Mouse (Mus musculus): ENCODE measurements around the gene 1700001P01Rik. TPM values are rescaled to one million over a fixed set of nuclear protein-coding genes. Genes with fewer than 3 reads are reported as not detected.
A peak's percentile ranks its signal among the peaks of the same experiment; 100 is the strongest.

1700001P01Rik gene
- polyA plus RNA-seq, 3 experiments from 2014 or later: 0.56 TPM; not detected in 2

GRCm38 (mm10) chr11:97809235-97810121, 33.8 kb upstream of the 1700001P01Rik start:
- ATAC-seq: no peak

- ATAC-seq: no peak
Measured at GRCm38 (mm10) chr11:97808621-97809234, 33.0 kb upstream of the 1700001P01Rik start.

- peak; percentile 32 for ATAC-seq
Measured at GRCm38 (mm10) chr11:97808093-97808492, 32.4 kb upstream of the 1700001P01Rik start.

DNA sequence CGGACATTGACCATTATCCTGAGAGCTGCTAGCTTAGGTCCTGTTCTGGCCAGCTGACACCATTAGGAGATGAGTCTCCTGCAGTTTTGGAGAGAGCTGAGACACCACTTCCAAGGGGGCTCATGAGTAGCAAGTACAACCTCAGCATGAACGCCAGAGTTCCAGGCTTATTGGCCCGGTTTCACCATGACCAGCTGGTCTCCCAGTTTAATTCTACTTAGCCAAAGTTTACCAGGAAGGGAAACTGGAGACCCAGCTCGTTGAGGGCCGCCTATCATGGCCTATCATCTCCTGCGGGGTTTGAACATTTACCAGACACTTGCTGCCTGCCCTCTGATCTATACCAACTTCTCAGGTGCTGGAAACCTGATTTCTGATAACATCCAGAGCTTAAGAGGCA, 31.9 kb upstream of the 1700001P01Rik start:
- ATAC-seq: no peak

DNA sequence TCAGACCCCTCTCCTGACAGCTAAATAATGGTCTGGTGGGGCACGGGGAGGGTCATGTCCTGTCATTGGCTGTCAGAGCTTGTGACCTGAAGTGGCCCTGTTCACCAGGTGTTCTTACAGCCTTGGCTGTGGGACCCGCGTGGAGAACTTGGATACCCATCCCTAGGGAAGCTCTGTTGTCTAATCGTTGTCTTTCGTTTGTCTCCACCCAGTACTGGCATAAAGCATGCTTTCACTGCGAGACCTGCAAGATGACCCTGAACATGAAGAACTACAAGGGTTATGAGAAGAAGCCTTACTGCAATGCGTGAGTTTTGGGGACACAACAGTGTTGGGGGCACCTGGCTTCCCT, 30.9 kb upstream of the 1700001P01Rik start:
- no peak for ATAC-seq

DNA sequence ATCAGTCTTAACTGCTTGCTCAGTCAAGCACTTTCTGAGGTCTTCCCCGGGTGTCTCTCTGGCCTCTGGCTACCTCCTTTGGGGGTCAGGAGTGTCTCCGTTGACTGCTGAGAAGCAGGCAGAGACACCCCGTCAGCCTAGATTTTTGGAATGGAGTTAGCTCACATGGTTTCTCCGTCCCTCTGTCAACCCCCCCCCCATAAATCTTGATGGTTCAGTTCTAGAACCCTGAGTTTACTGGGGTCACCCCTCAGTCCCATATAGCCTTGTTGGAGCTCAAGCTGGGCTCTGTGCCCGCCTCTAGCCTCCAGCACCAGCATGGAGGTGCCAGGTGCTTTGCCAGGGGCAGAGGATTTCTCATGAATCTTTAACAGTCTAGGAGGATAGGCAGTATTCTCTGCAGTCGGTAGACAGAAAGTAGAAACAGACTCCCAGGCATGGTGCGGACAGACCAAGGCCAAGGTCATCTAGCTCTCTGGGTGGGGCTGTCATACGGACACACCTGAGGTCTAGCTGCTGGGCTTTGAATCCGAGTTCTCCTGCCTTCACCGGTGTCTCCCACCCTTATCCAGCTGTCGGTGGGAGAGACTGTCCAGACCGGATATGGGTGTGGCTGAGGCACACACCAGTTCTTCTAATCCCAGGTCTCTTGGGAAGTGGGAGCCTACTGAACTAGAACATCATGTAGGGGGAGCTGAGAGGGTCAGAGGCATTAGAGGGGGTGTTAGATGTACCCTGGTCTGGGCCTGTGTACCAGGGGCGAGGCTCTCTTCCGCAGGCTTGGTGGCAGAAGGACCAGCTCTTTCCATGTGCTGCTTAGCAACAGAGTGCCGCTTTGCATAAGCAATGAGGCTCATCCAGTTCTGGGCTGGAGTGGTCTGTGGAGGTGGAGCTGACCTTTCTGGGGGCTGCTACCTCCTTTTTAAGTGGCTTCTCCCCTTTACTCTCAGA, 30.2 kb upstream of the 1700001P01Rik start:
- ATAC-seq: no peak

DNA sequence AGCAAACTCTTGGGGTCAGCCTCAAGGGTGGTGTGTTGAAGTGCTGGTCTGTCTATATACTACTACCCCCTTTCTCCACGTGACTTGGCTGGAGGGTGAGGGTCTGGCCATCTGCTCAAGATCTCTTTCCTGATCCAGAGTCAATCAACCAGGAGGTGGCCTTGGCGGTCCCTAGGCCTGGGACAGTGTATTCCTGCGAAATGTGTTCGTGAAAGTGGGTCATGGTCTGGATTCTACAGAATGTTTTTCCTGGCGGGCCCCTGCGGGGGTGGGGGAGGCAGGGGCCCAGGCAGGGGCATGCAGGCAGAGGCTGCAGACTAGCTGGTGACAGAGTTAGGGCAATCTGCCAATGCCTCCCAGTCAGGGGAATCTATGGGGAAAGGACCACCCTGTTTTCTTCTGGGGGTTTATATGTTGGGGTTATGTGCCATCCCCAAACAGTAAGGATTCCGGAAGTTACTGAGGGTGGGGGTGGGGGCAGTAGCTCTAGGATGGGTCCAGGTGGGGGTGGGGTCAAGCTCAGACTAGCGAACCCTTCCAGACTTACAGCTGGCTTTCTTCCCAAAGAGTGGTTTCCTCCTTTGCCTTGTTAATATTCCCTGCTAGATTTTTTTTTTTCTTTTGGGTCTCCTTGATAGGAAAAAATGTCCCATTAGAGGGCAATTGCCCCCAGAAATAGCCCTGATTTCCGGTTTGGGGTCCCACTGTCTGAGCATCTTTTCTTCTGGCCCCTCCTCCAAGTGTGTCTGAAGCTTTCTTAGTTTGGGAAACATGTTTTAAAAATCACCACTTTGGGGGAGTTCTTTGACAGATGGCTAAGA, 29.3 kb upstream of the 1700001P01Rik start:
- ATAC-seq: no peak

GRCm38 (mm10) chr11:97803847-97804246, 28.1 kb upstream of the 1700001P01Rik start:
- ATAC-seq: no peak

- ATAC-seq: no peak
Measured at GRCm38 (mm10) chr11:97802495-97802894, 26.8 kb upstream of the 1700001P01Rik start.

DNA sequence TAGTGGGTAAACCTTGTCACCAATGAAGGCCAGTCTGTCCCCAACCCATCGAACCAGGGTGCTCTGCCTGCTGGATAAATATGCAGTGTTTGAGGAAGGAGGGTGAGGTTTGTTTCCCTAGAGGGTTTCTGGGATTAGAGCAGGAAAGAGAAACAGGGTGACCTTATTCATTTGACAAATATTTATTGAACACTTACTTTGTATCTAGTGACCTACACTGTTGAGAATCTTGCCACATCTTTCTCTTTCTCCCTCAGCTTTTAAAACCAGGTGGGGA, 26.4 kb upstream of the 1700001P01Rik start:
- ATAC-seq: no peak

DNA sequence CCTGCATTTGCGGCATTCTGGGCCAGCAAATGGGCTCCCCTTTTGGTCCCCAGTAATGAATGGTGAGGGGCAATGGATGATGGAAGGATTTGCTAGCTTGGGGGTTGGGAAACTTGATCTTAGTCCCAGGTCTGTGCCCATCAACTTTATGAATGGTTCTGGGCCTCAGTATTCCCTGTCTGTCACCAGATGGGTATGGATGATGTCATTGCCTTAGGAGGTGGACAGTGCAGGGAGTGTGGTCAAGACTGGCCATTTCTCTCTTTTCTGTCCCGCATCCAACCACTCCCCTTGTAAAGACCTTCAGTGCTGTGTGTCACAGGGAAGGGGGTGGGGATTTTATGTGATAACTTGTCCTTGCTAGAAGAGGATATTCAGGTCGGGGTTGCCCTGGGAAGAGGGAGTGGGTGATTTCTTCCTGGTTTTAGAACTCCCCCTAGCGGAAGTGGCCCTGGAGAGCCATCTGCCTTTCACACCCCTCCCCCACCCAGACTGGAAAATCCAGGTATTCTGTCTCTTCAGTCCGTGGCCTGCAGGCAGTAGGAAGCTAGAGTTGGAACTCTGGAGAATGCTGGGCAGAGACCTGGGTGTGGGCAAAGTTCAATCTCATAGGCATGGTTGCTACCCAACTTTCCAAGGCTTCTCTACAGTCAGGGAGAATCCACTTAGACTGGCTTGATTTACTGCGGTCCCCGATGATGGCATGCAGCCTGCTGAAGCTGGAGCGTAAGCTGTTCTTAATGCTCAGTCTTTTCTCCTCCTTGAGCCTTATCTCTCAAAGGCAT, 25.9 kb upstream of the 1700001P01Rik start:
- no peak for ATAC-seq

DNA sequence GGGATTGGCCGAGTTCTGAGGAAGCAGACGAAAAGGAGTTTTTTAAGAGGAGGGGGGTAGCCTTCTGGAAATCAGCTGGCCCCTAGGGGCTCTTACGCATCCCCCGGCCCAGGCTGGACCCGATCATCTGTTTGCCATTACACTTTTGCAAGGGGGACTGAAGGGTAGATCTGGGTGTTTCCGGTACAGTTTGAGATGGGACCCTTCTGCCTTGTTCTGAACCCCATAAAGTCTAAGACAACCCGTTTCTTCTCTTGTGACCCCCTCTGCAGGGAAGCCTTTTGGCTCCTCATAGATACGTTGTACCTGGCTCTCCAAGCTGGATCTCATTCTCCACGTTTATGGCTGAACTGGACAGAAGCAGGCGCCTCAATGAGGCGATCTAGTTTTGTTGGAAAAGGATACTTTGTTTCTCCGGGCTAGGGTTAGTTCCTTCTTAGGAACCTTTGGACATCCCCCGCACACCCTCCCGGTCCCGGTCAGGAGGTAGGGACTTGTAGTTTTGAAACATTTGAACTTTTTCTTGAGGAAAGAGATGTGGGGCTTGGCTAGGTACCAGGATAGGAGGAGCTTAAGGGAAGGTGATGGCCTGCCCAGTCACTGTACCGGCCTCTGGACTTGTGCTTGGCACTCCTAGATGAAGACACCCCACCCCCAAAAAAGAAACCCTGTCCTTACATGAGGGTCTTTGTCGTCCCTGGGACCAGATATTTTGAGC, 25.1 kb upstream of the 1700001P01Rik start:
- ATAC-seq: no peak

GRCm38 (mm10) chr11:97799994-97800690, 24.4 kb upstream of the 1700001P01Rik start:
- peak; percentile 32 for ATAC-seq

DNA sequence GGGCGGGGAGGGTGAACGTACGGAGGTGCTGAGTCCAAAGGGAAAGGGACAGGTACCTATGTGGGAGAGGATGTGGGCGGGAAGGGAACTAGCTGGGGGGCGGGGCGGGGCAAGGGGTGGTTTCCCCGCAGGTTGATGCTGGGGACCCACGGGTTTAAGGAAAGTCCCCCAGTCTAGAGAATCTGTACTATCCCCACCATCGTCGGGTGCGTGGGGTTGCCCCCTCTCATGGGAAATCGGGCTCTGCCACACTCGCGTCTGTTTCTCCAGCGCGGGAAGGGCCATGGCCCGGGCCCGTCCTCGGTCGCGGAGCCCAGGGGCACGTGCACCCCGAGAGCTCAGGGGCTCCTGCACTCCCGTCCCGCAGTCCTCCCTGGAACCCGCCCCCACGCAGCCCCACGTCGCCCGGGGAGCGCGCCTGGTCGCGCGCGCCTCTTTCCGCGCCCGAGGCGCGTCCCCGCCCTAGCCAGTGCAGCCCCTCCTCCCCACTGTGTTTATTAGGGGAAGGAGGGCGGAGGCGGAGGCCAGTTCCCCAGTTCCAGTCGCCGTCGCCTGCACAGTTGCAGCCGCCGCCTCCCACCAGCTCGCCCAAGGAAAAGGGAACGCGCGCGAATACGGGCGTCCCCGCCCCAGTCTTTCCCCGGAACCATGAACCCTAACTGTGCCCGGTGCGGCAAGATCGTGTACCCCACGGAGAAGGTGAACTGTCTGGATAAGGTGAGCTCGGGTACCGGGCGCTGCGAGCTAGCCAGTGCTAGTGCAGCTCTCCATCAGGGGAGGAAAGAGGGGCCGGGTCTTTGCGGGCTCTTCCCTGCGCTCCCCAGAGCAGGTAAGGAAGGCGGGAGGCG, 23.7 kb upstream of the 1700001P01Rik start:
- peak; percentile 58 for ATAC-seq

DNA sequence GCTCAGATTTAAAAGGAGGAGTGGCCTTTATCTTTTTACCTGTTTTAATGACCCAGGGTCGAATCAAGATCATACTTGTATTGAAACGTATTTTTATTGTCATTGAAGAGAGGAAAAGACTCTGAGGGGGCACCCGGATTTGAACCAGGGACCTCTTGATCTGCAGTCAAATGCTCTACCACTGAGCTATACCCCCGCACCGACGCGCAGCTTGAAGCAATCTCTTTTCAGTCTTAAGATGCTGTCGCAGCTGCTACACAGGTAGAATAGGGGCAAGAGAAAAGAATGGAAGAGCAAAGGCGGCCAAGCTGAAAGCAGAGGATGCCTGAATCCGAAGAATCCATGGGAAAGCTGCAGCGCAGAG, 23.0 kb upstream of the 1700001P01Rik start, which contains the start of gene Lasp1:
Gene Lasp1 (plus strand): TSS at position 219 of the 364 bp plus-strand sequence.
- peak; percentile 34 for ATAC-seq

DNA sequence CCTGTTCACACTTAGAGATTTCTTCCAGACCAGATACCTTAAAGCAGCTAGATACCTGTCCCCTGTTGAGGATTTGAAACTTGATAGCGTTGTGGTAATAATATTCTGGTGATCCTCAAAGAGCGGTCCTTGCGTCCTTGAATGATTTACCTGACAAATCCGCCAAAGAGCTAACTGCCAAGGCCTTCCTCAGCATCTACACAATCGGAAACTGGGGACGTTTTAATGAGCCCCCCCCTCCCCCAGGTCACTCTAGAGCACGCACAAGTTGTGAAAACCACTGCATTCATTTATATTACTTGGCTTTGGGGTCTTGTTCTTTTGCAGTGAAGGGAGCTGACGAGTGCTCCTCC, 22.3 kb upstream of the 1700001P01Rik start:
- ATAC-seq: no peak

DNA sequence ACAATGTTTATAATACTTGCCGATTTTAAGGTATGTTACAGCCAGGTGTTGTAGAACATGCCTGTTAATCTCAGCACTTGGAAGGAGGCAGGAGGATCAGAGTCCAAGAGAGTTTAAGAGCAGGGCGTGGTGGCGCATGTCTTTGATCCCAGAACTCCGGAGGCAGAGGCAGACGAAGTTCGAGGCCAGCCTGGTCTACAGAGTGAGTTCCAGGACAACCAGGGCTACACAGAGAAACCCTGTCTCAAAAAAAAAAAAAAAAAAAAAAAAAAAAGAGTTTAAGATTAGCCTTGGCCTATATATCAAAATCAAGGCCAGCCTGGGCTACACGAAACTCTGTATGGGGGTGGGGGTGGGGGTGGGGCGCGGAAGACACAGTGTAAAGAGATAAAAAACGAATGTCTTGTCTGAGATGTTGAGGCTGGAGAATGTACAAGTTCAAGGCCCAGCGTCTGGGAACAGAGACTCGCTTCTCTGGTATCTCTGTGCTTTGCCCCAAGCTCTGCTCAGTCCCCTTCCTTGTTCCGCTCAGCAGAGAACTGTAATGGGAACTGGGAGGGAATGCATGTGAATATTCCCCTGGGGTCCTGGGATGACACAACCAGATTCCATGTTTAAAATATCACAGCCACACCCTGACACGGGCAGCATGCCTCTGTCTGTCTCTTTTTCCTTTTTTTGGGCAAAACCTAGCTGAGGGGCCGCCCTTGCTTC, 21.8 kb upstream of the 1700001P01Rik start:
- no peak for ATAC-seq

DNA sequence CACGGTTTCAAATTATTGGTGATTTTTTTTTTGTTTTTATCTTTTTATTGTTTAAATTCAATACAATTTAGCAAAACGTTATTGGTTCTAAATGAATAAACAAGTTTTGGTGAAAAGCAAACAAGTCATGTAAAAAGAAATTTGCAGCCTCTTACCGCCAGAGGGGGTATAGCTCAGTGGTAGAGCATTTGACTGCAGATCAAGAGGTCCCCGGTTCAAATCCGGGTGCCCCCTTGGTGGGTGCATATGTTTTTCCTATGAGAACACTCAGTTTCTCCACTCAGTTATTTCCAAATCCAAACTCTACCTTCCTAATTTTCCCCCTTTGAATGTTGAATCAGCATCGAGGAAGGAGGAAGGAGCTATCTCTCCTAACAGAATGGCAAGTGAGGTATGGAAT, 21.2 kb upstream of the 1700001P01Rik start:
- ATAC-seq: no peak

GRCm38 (mm10) chr11:97793165-97793564, 17.4 kb upstream of the 1700001P01Rik start:
- ATAC-seq: peak; percentile 65
